Mouse (Mus musculus): ENCODE data around the gene Dock2.

Dock2 gene

GRCm38 (mm10) chr11:34763739-34764361, 19.8 kb downstream of the Dock2 start:
- DNase-seq: no peak

DNA sequence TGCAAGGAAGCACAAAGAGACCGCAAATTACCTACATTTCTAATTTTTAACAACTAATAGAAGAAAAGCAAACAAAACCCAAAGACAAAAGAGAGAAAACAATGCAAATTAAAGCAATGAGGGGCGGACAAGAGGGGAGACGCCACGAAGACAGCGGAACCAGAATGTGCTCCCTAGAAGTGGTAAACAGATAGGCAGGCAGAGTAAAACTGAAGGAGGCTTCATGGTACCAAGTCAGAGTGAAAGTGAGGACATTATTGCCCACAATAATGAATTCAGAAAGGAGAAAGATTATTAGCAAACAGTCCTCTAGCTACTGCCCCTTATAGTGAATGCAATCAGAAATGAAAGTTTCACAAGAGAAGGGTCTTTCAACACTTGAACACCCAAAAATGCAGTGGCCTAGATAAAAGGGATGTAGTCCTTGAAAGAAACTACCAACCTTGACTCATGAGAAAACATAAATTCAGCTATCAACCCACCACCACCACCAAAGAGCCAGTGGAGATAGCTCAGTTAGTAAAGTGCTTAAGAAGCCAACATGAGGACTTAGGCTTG, 21.0 kb downstream of the Dock2 start:
- peak; percentile 8 for DNase-seq

DNA sequence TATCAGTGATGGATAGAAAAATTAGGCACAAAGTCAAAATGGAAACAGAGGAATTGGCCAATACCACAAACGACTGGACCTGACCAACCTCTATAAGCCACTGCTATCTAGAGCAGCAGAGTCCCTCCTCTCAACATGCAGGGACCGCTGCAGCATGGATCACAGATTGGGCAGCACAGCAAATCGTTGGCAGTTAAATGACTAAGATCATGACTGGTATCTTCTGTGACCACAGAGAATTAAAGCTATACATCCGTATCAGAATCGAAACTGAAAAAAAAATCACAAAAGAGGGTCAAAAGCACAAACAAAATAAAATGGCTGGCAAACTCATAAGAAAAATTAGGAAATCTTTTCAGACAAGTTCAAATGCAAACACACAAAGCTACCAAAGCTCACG, 21.6 kb downstream of the Dock2 start:
- peak; percentile 41 for DNase-seq

- peak; percentile 33 for DNase-seq
These were observed 24.1 kb downstream of the Dock2 start for GRCm38 (mm10) chr11:34759582-34759981.

DNA sequence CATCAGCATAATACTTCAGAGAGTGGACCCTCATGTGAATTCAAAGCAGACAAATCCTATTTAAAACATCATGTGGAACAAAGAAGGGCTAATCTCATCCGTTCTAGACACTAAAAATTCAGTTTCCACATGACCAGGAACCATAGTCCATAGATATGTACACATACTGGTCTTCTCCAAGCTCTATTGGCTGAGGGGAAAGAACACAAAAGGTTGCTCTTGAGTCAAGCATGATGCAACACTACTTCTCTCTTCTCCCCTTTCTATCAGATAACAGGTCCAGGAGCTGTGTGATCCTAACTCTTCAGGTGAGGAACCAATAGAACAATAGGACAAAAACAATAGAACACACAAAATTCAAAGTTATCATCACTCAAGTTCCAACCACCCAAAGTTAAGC, 42.6 kb downstream of the Dock2 start:
- DNase-seq: no peak

GRCm38 (mm10) chr11:34739816-34740215, 43.9 kb downstream of the Dock2 start:
- peak; percentile 54 for DNase-seq

GRCm38 (mm10) chr11:34738945-34739344, 44.7 kb downstream of the Dock2 start:
- DNase-seq: peak; percentile 61

- DNase-seq: peak; percentile 9
These were observed 46.5 kb downstream of the Dock2 start for GRCm38 (mm10) chr11:34737193-34737592.

GRCm38 (mm10) chr11:34734033-34734432, 49.7 kb downstream of the Dock2 start:
- DNase-seq: peak; percentile 55

DNA sequence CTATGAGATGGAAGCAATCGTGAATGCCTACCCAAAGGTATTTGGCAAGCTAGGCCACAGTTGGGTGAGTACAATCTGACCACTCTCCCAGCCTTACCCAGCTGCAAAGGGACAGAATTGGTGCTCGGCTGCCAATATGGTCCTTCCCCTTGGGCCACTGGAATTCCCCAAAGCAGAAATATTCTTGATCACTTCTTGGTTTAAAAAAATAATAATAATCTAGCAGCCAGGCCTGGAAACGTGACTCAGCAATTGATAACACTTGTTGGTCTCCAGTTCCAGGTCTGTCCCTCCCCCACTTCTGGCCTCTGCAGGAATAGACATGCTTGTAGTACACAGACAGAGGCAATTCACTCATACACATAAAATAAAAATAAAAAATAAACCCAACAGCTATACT, 56.2 kb downstream of the Dock2 start:
- peak; percentile 2 for DNase-seq

- DNase-seq: peak; percentile 34
These were observed 56.9 kb downstream of the Dock2 start for GRCm38 (mm10) chr11:34726699-34727347.

GRCm38 (mm10) chr11:34713360-34713759, 70.3 kb downstream of the Dock2 start:
- DNase-seq: no peak

GRCm38 (mm10) chr11:34708278-34708677, 75.4 kb downstream of the Dock2 start:
- no peak for DNase-seq

DNA sequence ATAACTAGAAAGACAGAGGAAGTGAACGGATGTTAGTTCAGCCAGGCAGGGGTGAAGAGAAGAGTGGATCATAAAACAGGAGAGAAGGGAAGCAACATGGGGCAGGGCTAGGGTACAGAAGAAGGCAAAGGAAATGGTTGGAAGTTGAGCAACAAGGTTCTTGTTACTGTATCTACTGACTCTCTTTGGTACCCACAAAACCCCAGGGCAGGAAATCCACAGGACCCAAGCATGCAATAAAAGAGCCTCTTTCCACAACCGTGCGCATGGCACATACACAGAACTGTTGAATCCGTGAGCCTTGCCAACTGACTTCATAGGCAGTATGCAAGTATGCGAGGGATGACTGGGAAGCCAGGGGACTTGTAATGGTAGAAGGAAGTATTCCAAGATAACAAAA, 76.3 kb downstream of the Dock2 start:
- peak; percentile 65 for DNase-seq

DNA sequence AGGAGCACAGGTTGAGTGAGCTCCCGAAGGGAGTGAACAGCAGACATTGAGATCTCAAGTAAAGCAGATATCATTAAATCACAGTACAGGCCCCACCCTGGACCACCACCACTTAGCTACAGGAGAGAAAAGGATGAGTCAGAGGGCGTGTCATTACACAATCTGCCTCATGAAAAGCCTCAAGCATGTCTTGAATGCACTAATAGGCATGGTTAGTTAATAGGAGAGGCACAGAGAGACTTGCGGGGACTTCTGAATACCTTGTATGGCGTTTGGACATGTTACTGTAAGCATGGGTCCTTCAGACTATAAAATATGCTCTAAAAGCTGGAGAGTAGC, 78.6 kb downstream of the Dock2 start:
- peak; percentile 66 for DNase-seq

DNA sequence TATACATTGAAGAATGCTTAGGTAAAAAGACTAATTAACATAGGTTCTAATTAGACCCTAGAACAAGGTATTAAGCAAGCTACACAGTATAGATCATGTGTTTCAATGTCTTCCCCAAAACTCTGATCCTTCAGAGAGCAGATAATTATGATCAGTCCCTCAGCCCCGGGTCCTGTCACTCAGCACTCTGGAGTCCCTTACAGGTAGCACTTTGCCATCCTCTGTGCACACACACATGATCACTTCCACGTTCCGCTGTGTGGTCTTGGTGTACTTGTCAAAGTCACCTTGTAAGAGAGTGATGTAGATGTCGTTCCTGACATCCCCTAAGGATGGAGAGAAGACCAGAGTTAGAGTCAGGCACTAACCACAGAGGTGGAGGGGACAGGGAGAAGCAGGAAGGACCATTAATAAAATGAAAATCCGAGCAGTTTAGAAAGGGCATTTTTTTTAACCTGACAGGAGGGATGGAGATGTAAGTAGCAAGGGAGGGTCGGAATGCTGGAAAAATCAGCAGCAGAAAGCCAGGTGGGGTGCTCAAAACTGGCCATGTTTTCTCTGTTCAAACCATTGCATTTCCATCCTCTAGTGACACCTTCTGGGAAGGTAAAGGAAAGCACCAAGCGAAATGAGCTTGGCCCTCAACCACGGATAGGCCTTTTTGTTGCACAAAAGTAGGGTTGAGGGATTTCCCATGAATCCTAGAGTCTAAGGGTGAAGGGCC, 79.1 kb downstream of the Dock2 start:
- peak; percentile 56 for DNase-seq

DNA sequence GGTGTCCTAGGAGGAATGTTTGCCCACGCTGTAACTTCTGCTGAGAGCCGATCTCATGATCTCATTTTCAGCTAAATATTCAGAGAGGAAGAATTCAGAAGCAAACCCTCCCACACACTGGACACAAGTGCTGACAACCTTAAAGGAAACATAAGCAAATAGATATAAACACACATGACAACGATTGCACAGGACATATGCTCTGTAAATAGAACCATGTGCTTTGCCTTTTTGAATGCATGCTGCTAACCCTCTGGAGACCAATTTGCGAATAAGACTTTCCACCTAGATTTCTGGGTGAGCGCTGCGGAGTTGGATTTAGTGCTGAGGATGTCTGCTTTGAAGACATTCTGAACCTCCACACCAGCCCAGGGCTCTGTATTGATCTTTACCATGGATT, 79.8 kb downstream of the Dock2 start:
- DNase-seq: peak; percentile 18

DNA sequence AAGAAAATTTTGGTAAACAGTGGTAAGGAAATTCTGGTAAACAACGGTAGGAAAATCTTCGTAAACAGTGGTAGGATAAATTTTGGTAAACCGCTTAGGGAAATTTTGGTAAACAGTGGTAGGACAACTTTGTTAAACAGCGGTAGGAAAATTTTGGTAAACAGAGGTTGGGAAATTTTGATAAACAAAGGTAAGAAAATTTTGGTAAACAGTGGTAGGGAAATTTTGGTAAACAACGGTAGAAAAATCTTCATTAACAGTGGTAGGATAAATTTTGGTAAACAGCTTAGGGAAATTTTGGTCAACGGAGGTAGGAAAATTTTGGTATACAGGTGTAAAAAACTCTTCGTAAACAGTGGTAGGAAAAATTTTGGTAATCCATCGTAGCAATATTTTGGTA, 101.9 kb downstream of the Dock2 start:
- no peak for DNase-seq

GRCm38 (mm10) chr11:34544631-34545030, 239.1 kb downstream of the Dock2 start:
- no peak for DNase-seq

DNA sequence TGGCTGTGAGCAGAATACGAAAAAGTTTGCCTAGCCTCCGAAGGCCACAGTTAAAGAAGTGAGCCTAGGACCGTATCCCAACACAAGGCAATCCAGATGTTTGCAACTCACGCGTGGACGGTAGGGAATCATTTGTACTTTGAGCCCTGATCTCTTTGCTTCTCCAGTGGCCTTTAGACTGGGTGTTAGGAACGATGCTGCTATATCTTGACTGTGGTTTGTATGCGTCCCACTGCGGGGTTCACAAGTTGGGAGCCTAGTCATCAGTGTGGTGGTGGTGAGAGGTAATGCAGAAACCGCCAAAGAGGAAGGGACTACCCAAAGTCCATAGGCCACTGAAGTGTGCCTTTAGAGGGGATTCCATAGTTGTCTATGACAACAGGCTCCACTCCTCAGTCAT, 251.6 kb downstream of the Dock2 start:
- DNase-seq: peak; percentile 68

DNA sequence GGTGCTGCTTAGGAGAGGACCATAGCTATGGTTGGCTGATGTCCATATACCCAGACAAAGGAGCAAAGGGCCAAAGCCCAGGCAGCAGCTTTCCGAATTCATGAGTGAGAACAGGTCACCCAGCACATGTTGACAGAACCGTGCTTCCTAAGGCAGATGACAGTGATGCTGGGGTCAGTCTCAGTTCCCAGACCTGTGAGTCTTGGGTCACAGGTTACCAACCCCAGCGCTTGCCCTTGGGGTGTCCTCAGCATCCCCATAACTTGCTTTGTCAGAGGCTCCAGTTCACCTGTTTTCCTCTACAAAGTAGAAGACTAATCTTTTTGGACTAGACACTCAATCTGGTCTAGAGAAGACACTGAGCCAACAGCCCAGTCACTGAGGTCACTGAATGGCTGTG, 252.7 kb downstream of the Dock2 start:
- peak; percentile 74 for DNase-seq

DNA sequence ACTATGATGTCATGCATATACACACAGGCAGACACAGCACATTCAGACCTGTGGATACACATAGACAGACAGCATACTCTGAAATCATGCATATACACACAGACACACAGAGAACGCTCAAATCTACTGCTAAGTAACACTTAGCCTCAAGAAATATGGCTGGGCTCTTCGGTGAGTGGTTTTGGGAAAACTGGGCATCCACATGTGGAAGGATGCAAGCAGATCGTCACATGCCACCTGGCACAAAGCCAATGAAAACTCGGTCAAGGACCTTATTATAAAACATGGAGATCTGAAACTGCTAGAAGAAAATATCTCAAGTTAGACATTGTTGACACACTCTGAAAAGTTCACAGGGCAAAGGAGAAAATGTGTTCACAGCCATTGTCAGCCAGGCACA, 255.7 kb downstream of the Dock2 start:
- peak; percentile 75 for DNase-seq

DNA sequence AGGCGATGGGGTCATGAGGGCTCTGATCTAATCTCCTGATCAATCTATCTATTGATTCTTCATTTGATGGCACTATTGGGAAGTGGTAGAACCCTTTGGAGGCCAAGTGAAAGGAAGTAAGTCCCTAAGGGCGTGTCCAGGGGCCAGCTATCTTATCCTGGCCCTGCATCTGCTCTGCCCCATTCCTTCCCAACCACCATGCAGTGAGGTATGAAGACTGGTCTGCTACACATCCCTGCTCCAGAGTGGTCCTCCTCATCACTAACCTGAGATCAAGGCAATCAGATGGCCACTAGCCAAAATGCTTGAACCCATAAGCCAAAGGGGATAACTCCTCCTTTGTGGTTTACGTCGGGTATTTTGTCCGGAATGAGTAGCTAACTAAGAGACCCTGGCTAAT, 256.5 kb downstream of the Dock2 start:
- peak; percentile 46 for DNase-seq

Measured in heart, adult 11 months (tissue).